Mouse (Mus musculus) brain, embryonic 14.5 days (tissue): Measurements from ENCODE around the gene Lrig2.

Experiments used
- CTCF ChIP-seq: fragments of 200-500 bp; IDR thresholded peaks from 2 replicates; pipeline ENCODE4 v1.5.1; 2012; ENCODE audit warnings: inconsistent platforms, mild to moderate bottlenecking, moderate library complexity, borderline replicate concordance; ENCODE audit not compliant: insufficient read depth, insufficient read length; ENCODE audit errors: extremely low read depth
- POLR2A ChIP-seq: fragments of 200-500 bp; IDR thresholded peaks from 2 replicates; pipeline ENCODE4 v1.6.1; 2012; ENCODE audit warnings: mild to moderate bottlenecking, inconsistent platforms, borderline replicate concordance; ENCODE audit not compliant: poor library complexity, insufficient read depth, insufficient read length, severe bottlenecking; ENCODE audit errors: extremely low read depth

GRCm38 (mm10) chr3:104412482-104412881, 99.2 kb downstream of the Lrig2 start:
- TF ChIP-seq CTCF (no peak), POLR2A (no peak)
